Mouse (Mus musculus): ENCODE data around the gene Il34. TPM values are rescaled to one million over a fixed set of nuclear protein-coding genes. Genes with fewer than 3 reads are reported as not detected.

Il34 gene
- total RNA-seq, 2 experiments from 2014 or later, result 6.5 to 6.8 TPM

GRCm38 (mm10) chr8:110708429-110708828 lies 97.3 kb downstream of the Il34 start:
- no peak for DNase-seq

- DNase-seq, result no peak
These were observed 99.3 kb downstream of the Il34 start for GRCm38 (mm10) chr8:110706288-110706870.

DNA sequence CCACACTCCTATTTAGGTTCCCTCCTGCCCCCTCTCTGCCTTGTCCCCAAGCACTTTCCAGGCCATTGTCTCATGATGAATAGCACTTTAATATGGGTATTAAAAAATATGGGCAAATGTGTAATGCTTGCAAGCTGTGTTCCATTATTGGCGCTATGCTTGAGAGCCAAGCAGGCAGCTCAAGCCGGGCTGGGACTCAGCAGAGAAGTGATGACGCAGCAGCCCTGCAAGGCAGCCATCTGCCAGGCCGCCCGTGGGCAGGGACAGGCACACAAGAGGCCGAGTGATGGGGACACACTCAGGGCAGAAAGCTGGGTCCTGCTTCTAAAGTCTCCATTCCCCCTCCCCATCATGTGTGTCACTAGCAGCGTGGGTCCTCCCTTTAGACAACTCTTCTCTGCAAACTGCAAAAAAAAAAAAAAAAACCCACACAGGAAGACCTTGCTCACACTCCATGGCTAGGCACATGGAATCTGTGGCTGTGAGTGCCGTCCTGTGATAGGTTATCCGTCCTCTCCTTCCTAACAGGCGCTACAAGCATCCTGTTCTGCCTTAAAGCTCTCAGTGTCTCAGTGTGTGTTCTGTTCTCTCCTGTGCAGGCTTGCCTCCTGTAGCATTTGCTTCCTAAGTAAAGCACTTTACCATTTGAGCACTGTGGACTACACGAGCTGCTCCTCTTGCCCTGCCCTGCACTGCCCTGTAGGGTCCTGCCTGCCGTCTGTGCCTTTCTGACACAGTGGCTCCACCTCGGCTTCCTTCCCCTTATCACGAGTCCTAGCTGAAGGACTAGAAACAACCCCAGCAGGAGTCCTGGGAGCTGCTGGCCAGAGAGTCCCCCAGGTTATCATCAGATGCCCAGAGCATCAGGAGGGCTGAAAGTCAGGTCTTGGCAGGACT lies 100.1 kb downstream of the Il34 start:
- DNase-seq, result no peak

- DNase-seq, result no peak
These were observed 101.6 kb downstream of the Il34 start for GRCm38 (mm10) chr8:110704103-110704502.

DNA sequence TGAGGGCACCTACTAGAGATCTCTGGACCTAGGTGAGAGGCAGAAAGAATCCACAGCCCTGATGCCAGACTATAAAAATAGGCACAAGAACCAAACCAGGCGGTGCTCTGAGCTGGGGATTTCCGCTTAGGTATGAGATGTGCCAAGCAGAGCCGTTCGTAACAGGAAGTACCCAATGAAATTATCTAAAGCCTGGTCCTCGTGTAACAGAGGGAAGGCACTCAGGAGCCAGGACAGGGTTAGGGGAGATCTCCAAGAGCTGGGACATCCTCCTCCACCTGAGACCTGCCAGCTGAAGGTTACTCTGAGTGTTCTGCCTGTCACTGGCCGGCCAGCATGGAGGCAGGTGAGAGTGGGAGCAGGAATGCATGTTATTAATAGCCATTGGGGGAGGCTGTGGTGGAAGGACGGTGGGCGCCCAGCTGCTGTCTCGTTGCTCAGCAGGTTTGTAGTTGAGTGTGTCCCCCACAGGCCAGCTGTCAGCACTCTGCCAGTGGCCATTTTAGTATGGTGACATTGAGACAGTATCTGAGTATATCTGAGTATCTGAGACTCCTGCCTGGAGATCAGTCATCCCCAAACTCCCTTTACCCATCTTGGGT lies 102.2 kb downstream of the Il34 start:
- DNase-seq, result no peak

DNA sequence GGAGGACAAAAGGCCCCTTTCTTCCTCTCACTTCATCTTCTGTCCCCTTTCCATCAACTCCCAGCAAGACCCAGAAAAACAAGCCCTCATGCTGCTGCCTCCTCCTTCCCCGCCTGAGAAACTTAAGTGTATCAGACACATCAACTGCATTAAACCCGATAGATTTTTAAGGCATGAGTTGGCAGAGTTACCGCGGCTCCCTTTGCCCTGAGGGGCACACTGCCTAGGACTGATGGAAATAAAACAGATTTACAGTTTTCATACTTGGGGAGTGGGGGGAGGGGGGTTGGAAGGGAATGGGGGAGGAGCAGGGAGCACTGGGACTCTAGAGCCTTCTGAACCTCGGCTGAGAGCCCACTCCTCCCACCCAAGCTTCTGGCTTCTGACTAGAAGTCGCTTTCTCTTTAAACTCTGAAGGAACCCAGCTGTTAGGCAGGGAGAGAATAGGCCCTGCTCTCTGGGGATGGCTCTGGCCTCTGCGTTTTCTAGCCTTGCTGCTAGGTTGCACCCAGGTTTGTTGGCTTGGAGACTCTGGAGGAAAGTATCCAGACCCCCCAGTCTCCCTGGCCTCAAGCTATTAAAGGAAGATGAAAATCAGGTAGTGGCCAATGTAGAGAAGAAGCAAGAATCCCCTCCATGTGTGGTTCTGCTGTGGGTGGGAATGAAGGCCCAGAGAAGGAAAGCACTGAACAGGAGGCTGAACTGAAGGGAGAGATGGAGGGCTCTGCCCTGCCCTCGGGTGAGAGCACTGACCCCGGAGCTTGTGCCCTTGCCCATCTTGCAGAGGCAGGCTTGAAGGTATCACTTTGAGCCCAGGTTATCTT lies 102.9 kb downstream of the Il34 start:
- no peak for DNase-seq

GRCm38 (mm10) chr8:110700561-110700960 lies 105.2 kb downstream of the Il34 start:
- no peak for DNase-seq

GRCm38 (mm10) chr8:110699501-110699900 lies 106.2 kb downstream of the Il34 start:
- no peak for DNase-seq

- DNase-seq, result no peak
These were observed 107.6 kb downstream of the Il34 start for GRCm38 (mm10) chr8:110698098-110698497.

- no peak for DNase-seq
These were observed 108.2 kb downstream of the Il34 start for GRCm38 (mm10) chr8:110697571-110697970.

- no peak for DNase-seq
These were observed 109.7 kb downstream of the Il34 start for GRCm38 (mm10) chr8:110696051-110696450.

GRCm38 (mm10) chr8:110695431-110695830 lies 110.3 kb downstream of the Il34 start:
- DNase-seq, result no peak

DNA sequence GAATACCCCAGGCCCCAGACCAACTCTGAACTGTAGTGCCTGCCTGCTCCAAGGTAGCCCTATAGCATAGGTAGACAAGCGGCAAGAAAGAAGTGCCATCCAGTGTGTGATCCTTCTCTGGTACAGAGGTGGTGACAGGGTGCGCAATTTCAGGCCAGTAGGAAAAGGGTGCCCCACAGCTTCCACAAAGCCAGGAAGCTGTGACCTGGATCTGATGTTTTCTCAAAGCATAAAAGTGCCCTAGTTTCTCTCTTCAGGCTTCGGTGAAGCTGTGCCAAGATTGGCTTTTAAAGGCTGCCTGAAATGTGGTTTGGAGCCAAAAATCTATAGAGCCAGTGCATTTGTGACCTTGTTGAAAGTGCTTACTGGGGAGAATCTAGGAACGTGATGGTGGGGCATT lies 110.9 kb downstream of the Il34 start:
- DNase-seq, result no peak

- no peak for DNase-seq
These were observed 111.5 kb downstream of the Il34 start for GRCm38 (mm10) chr8:110694226-110694625.

Other genes starting within 250 kb of the Il34 start
- 10 to 100 TPM; 15.4 to 16.2 TPM for gene Vac14, start 187.3 kb downstream of the Il34 start, total RNA-seq (2021)
- 10 to 100 TPM; 64.7 to 82.3 TPM for gene Mtss1l, start 84.4 kb downstream of the Il34 start, total RNA-seq (2021)
- gene Cog4, start 40.7 kb upstream of the Il34 start, total RNA-seq (2021), result 10 to 100 TPM; 56.0 to 63.1 TPM
- gene Sf3b3, start 40.9 kb upstream of the Il34 start, total RNA-seq (2021), result 10 to 100 TPM; 18.4 to 19.2 TPM
- gene Fuk, start 96.6 kb upstream of the Il34 start, total RNA-seq (2021), result 1 to 10 TPM; 3.2 to 3.3 TPM
- gene St3gal2, start 114.0 kb upstream of the Il34 start, total RNA-seq (2021), result 10 to 100 TPM; 43.5 to 45.3 TPM
- gene Ddx19a, start 191.9 kb upstream of the Il34 start, total RNA-seq (2021), result 10 to 100 TPM; 24.2 to 27.0 TPM
- 10 to 100 TPM; 11.4 to 11.5 TPM for gene Ddx19b, start 225.8 kb upstream of the Il34 start, total RNA-seq (2021)
- 10 to 100 TPM; 38.8 to 47.1 TPM for gene Aars, start 227.2 kb upstream of the Il34 start, total RNA-seq (2021)